ENCODE assay signal across 18 mouse cellular contexts in genomic region chr1:75548871-75549270, GRCm38 (mm10). TPM values are rescaled to one million over a fixed set of nuclear protein-coding genes. Genes with fewer than 3 reads are reported as not detected.
A peak's percentile ranks its signal among the peaks of the same experiment; 100 is the strongest.
DNase-seq lines count a peak whose midpoint lies in the region; ATAC-seq and TF ChIP-seq lines count a peak whose summit lies in the region.
"Had no signal": no experiment of that assay in that cellular context is flagged by ENCODE, and none has a peak within 500 bp of the region (broad histone marks: within the 10 kb centered on the region; RNA-seq: fewer than 3 reads in every experiment).

No protein-coding gene starts in this region.

- H3K4me3 ChIP-seq in heart, embryonic 16.5 days (ENCODE audit: low read length) = no peak overlapping the region
- peak overlapping the region; percentile 63 for H3K4me3 ChIP-seq in E14TG2a.4 (replicated peaks; ENCODE audit: low read length)
- 0 out of 2 replicates have a peak overlapping the region, but pooled peaks have one; percentile 19 for H3K4me3 ChIP-seq in ES-Bruce4 (ENCODE audit: low read depth, low read length)
- H3K4me3 ChIP-seq: hindbrain, embryonic 15.5 days had no signal

- WGBS in heart, embryonic 16.5 days = 83% methylated on average over 17 of the region's 17 CpGs

- intact Hi-C loops in heart, postnatal 25 days (cut with DNase I) = no loop called here

- H3K4me2 ChIP-seq in heart, embryonic 16.5 days (ENCODE audit: low read depth, low read length) = peak overlapping the region; percentile 45
- H3K4me2 ChIP-seq: hindbrain, embryonic 15.5 days; midbrain, embryonic 11.5 days had no signal

- TF ChIP-seq POLR2A in ES-Bruce4 (IDR thresholded peaks at IDR 0.05; ENCODE audit: insufficient read depth, low read length) = no peak

- no peak for ATAC-seq in heart, embryonic 16.5 days (replicated peaks; ENCODE audit: extremely low read depth, insufficient read depth, low FRiP score)

- no peaks in the 10 kb centered on the region for H3K27me3 ChIP-seq in heart, embryonic 16.5 days (ENCODE audit: control insufficient read depth, insufficient read depth, low read length)
- H3K27me3 ChIP-seq in E14TG2a.4 (ENCODE audit: insufficient read depth, low read length) (peaks cover 66% of the 10 kb centered on the region), ES-Bruce4 (ENCODE audit: control insufficient read depth, insufficient read depth, low read length, poor library complexity, severe bottlenecking) (no peaks in the 10 kb centered on the region)
- H3K27me3 ChIP-seq: hindbrain, embryonic 15.5 days had no signal

- peaks cover 31% of the 10 kb centered on the region for H3K4me1 ChIP-seq in heart, embryonic 16.5 days (ENCODE audit: control insufficient read depth, insufficient read depth, low read length)
- H3K4me1 ChIP-seq in E14TG2a.4 (replicated peaks; ENCODE audit: low read depth, low read length) (peaks cover 63% of the 10 kb centered on the region), ES-Bruce4 (ENCODE audit: control insufficient read depth, insufficient read depth, low read length) (peaks cover 2% of the 10 kb centered on the region)

- no peak for TF ChIP-seq CTCF in E14TG2a.4 (conservative IDR thresholded peaks at IDR 0.05; ENCODE audit: low read length)
- TF ChIP-seq CTCF in ES-Bruce4 (IDR thresholded peaks at IDR 0.05; ENCODE audit: low read depth, low read length) = no peak

- peaks cover 20% of the 10 kb centered on the region; the same call in 1 of the 2 replicates for H3K36me3 ChIP-seq in heart, embryonic 16.5 days (ENCODE audit: control insufficient read depth, insufficient read depth)
- peaks cover 14% of the 10 kb centered on the region for H3K36me3 ChIP-seq in E14TG2a.4 (ENCODE audit: insufficient read depth, low read length)
- H3K36me3 ChIP-seq in ES-Bruce4 (ENCODE audit: control insufficient read depth, insufficient read depth, low read length, poor library complexity, severe bottlenecking) = no peaks in the 10 kb centered on the region

- peak; percentile 90 for DNase-seq in heart, adult 11 months
- DNase-seq in heart, postnatal 25 days (ENCODE audit: low spot score) = no peak
- DNase-seq in heart, adult 18-20 months = no peak
- no peak for DNase-seq in lung, postnatal 36 days
- DNase-seq: cerebellum, adult 9-10 months; gastrocnemius, postnatal 36 days; kidney, adult 9 months; kidney, postnatal 14 days; lung, adult 18-20 months; lung, postnatal 10 days; thymus, postnatal 25 days had no signal

- H3K27ac ChIP-seq in heart, embryonic 16.5 days (ENCODE audit: low read length) = peak overlapping the region; percentile 80
- H3K27ac ChIP-seq in ES-Bruce4 (ENCODE audit: insufficient read depth, low read length) = no peak overlapping the region
- H3K27ac ChIP-seq: hindbrain, embryonic 15.5 days had no signal

- H3K9me3 ChIP-seq in heart, embryonic 16.5 days (replicated peaks; ENCODE audit: control insufficient read depth, low read length) = no peaks in the 10 kb centered on the region
- H3K9me3 ChIP-seq in E14TG2a.4 (ENCODE audit: low read length) = no peaks in the 10 kb centered on the region
- H3K9me3 ChIP-seq in ES-Bruce4 (replicated peaks; ENCODE audit: control insufficient read depth, insufficient read depth, low read length, poor library complexity, severe bottlenecking) = no peaks in the 10 kb centered on the region
- H3K9me3 ChIP-seq: hindbrain, embryonic 15.5 days had no signal

- peak overlapping the region; percentile 52; the same call in 1 of the 2 replicates for H3K9ac ChIP-seq in heart, embryonic 16.5 days (ENCODE audit: low read length)
- H3K9ac ChIP-seq in ES-Bruce4 (ENCODE audit: low read depth, poor library complexity, severe bottlenecking) = no peak overlapping the region
- H3K9ac ChIP-seq: hindbrain, embryonic 15.5 days had no signal

- no peak for TF ChIP-seq EP300 in ES-Bruce4 (IDR thresholded peaks at IDR 0.05; ENCODE audit: insufficient read depth, low read depth, low read length)

RNA-seq across cellular contexts. Expression of gene Slc4a3, which starts 2.8 kb away (rescaled TPM):
- total RNA-seq in heart, postnatal 25 days (2021) = 100 to 1,000 TPM; 220 to 242 TPM
- 33.3 and 36.6 TPM in 2 replicates for polyA plus RNA-seq in heart, embryonic 16.5 days (2015; fragmentation: Nextera tagmentation; extraction: Ambion mirVana)
- total RNA-seq in heart, adult 18-20 months (2021) = 100 to 1,000 TPM; 249 to 266 TPM
- polyA plus RNA-seq in ES-Bruce4 (2011; ENCODE audit: insufficient read depth, insufficient read length, low read depth, missing spikeins) = 6.6 and 7.4 TPM in 2 replicates

RNA-seq across cellular contexts. Expression of gene Stk11ip, which starts 27.5 kb away (rescaled TPM):
- 1 to 10 TPM; 8.9 to 9.2 TPM for total RNA-seq in heart, postnatal 25 days (2021)
- 14.3 and 14.7 TPM in 2 replicates for polyA plus RNA-seq in heart, embryonic 16.5 days (2015; fragmentation: Nextera tagmentation; extraction: Ambion mirVana)
- total RNA-seq in heart, adult 18-20 months (2021) = 10 to 100 TPM in 1 of 2 experiments, 1 to 10 TPM in 1; 6.6 to 10.9 TPM
- polyA plus RNA-seq in ES-Bruce4 (2011; ENCODE audit: insufficient read depth, insufficient read length, low read depth, missing spikeins) = 18.8 and 22.7 TPM in 2 replicates

RNA-seq across cellular contexts. Expression of gene Inha, which starts 42.0 kb away (rescaled TPM):
- total RNA-seq in heart, postnatal 25 days (2021) = 1 to 10 TPM; 4.8 to 5.0 TPM
- polyA plus RNA-seq in heart, embryonic 16.5 days (2015; fragmentation: Nextera tagmentation; extraction: Ambion mirVana) = 4.1 and 5.5 TPM in 2 replicates
- total RNA-seq in heart, adult 18-20 months (2021) = 1 to 10 TPM; 3.0 to 3.1 TPM
- polyA plus RNA-seq in ES-Bruce4 (2011; ENCODE audit: insufficient read depth, insufficient read length, low read depth, missing spikeins) = 1.9 and 2.4 TPM in 2 replicates
- total RNA-seq: liver, adult 2 months; megakaryocyte progenitor cell, adult 5-6 weeks had no signal

RNA-seq across cellular contexts. Expression of gene Obsl1, which starts 42.6 kb away (rescaled TPM):
- total RNA-seq in heart, postnatal 25 days (2021) = 100 to 1,000 TPM; 147 to 150 TPM
- polyA plus RNA-seq in heart, embryonic 16.5 days (2015; fragmentation: Nextera tagmentation; extraction: Ambion mirVana) = 83.9 and 94.2 TPM in 2 replicates
- 100 to 1,000 TPM; 107 to 108 TPM for total RNA-seq in heart, adult 18-20 months (2021)
- 32.6 and 32.9 TPM in 2 replicates for polyA plus RNA-seq in ES-Bruce4 (2011; ENCODE audit: insufficient read depth, insufficient read length, low read depth, missing spikeins)
